Comparison of ENCODE assay signal across 11 mouse cellular contexts in the genomic region with DNA sequence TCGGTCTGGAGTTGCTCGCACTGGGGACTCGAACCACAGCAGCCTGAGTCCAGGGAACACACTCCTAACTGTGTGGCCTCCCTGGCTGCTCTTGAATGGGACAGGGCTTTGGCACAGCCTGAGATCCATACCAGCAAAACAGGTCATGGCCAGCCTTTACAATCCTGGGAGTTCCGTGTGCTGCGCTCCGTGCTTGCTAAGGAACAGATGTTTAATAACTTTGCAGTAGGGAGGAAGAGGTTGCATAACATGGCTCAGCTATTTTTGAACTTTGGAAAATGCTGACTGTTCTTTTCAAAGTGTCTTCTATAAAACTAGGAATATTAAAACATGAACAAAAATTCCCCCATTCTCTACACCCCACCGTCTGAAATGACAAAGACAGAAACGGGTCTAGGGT.
"Had no signal": no experiment of that assay in that cellular context is flagged by ENCODE, and none has a peak within 500 bp of the region (broad histone marks: within the 10 kb centered on the region; RNA-seq: fewer than 3 reads in every experiment).

No protein-coding gene starts in this region.

- H3K36me3 ChIP-seq: intestine, embryonic 15.5 days; limb, embryonic 15.5 days; liver, embryonic 12.5 days; midbrain, embryonic 10.5 days; neural tube, embryonic 15.5 days had no signal

- ATAC-seq: intestine, embryonic 15.5 days; liver, embryonic 12.5 days had no signal

- H3K4me1 ChIP-seq: intestine, embryonic 15.5 days; liver, embryonic 12.5 days had no signal

- H3K27me3 ChIP-seq: intestine, embryonic 15.5 days; limb, embryonic 15.5 days; liver, embryonic 12.5 days; neural tube, embryonic 15.5 days had no signal

- H3K4me3 ChIP-seq: intestine, embryonic 15.5 days; limb, embryonic 15.5 days; liver, embryonic 12.5 days; midbrain, embryonic 10.5 days; myocyte; neural tube, embryonic 15.5 days had no signal

- DNase-seq: kidney, adult 18-20 months; midbrain, embryonic 14.5 days; right cerebral cortex, adult 18-20 months; right cerebral cortex, postnatal 25 days; thymus, postnatal 36 days had no signal

- H3K4me2 ChIP-seq: intestine, embryonic 15.5 days; limb, embryonic 15.5 days; liver, embryonic 12.5 days; neural tube, embryonic 15.5 days had no signal

- H3K9me3 ChIP-seq: intestine, embryonic 15.5 days; limb, embryonic 15.5 days; liver, embryonic 12.5 days; midbrain, embryonic 10.5 days; neural tube, embryonic 15.5 days had no signal

- H3K27ac ChIP-seq: intestine, embryonic 15.5 days; limb, embryonic 15.5 days; liver, embryonic 12.5 days; midbrain, embryonic 10.5 days; neural tube, embryonic 15.5 days had no signal

- H3K9ac ChIP-seq: intestine, embryonic 15.5 days; limb, embryonic 15.5 days; liver, embryonic 12.5 days; neural tube, embryonic 15.5 days had no signal
